Mouse (Mus musculus) cerebellum, adult 9-10 months (tissue): ENCODE measurements at regions not wholly inside any gene's neighbourhood (a gene's known extent, or its start where the extent isn't known, plus 50 kb on each side); places are given as distances from the start of the nearest gene placed in this dataset.

ENCODE experiments used
- DNase-seq: peaks from one replicate; pipeline ENCODE4 v3.0.0; 2022

DNA sequence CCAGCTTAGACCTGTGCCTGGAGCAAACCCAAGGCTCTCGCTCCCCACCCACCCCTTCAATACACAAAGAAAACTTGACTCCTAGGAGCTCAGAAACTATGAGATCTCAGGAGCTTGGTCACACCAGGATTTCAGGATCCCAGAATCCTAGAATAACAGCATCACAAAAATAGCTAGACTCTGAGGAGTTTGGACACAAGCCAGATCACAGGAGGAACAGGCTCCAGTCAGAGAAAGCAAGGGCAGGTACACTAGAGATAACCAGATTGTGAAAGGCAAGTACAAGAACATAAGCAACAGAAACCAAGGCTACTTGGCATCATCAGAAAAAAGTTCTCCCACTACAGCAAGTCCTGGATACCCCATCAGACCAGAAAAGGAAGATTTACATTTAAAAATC lies 221.5 kb downstream of the Epha7 start:
- DNase-seq: no peak

DNA sequence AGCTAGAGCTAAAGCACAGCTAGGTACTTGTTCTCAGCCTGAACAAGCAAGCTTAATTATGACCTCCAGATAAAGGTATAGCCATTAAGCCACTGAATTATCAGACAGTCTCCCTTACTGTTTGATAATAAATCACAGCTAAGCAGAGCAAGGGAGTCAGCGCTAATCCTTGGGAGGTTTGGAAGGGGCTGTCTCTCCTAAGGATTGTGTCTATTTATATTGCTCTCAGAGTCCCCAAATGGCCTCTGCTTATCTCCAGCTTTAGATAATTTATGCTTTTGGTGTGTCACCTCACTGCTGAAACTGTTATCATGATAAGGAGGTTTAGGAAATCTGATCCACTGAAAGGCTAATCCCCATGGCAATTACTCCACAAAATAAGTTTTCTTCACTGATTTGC lies 227.1 kb downstream of the Epha7 start:
- DNase-seq: no peak

DNA sequence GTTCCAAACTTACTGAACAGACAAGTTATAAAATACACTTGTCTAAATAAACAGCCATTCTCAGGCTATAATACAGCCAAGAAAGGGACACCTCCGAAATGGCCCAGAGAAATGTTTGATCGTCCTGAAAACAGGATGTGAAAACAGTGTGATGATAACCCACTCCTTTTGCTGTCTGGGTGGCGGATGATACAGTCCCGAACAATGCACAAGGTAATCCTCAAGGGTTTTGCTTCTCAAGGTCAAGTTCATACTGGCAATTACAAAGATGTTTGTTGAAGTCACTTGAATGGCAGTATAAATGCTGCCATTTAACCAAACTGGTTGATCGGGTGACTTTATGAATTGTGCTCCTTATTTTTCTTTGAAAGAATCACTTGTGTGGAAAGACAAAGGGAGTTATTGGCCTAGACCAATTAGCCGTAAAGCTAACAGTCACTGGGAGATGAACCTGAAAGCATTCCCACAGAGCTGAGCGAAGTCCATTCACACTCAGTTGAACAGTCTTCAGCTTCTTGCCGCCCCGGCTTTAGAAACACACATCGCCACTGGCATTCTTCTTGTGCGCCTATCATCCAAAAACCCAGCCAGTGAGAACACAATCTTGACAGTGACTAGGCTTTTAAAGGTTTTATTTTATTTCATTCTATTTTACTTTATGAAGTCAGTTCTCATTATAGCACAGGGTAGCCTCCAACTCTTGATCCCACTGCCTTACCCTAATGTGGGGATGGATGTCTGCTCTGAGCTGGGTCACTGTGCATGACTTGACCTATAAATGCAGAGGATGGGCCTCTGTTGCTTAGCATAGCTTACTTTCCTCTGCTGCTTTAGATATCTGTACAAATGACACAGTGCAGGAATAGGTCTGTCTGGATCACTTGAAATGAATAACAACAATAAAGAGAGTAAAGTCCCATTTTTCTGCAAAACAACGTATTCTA lies 256.0 kb downstream of the Epha7 start:
- DNase-seq: no peak

DNA sequence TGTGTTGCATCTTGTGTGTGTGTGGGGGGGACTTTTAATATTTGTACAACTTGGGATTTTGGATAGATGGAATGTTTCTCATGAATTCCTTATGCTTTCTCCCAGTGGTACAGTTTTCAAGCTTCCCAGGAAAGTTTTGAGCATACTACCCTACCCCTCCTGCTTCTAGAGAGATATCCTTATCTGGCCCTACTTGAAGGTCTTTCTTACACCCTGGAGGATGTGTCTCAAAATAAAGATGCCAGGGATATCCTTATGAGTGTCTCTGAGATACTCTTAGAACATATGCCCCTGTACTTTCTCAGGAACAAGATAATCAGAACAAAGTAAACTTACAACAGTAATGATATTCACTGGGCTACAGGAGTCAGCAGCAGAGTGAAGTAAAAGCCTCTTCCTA lies 261.3 kb downstream of the Epha7 start:
- no peak for DNase-seq

DNA sequence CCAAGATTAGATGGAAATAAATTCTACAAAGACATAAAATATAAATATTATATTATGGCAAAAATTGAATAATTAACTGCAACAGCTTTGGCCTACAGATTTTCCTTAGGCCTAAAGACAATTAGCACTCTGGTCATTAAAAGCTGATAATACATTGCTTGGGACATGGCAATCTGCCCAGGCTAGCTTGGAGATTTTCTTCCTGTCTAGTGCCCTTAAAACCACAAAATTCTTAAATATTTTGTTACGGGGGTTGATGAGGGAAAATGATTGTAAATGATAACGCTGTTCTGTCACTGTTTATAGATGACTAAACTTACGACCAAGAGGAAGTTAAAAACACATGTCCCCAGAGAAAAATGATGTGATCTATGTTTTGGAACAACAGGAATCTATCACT lies 261.9 kb downstream of the Epha7 start:
- DNase-seq: no peak

DNA sequence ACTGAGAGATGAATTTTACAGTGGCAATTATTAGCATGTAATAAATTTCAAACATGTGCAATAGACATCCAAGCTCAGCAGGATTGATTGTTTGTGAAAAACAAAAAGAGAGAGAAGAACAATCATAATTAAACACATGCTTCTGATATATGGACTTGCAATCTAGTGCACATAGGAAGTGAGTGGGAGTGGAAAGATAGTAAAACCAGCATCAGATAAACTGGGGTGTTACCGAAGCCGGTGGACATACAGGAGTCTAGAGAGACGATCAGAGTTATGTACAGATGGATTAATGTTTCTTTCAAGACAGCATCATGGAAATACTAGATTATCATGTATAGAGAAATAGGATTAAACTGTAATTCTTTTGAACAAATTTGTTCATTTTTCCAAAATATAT lies 263.8 kb downstream of the Epha7 start:
- DNase-seq: no peak

DNA sequence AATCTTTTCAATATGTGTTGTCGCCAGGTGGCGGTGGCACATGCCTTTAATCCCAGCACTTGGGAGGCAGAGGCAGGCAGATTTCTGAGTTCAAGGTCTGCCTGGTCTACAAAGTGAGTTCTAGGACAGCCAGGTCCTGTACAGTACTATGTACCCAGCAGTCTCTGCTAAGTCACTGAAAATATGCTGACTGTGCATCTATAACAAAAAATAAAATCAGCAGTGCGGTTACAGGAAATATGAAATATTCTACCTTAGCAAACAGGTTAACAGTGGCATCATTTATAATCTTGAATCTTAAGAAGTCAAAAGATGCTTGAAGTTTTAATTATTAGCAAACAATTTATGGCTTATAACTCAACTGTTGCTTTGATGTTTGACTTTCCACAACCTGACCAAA lies 265.5 kb downstream of the Epha7 start:
- DNase-seq: no peak

DNA sequence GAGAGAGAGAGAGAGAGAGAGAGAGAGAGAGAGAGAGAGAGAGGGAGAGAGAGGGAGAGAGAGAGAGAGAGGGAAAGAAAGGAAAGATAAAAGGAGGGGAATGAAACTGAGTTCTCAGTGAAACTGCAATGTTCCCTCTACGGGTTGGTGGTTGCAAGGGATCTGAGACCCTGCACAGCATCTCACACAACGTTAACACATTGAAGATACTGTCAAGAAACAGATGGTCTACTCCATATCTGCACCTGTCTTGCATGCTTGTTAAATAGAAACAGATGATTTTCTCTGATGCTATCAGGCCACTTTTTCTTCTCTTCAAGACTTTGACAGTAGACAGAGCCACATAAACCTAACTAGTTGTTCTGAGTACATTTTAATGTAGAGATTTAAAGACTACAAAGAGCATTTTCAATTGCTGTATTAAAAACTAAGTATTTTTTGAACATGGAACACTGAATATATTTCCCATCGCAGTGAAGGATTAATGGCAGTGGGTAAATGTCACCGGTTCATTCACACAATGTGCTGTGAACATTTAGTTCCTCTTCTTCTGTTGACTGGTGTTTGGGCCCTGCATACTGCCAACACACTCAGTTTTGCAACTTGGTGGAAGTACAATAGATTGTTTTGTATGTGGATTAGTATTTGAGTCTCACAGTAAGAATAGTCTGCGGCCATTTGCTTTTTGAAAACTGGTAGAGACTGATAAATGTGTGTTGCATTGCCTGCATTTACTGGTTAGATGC lies 270.8 kb downstream of the Epha7 start:
- DNase-seq: no peak

DNA sequence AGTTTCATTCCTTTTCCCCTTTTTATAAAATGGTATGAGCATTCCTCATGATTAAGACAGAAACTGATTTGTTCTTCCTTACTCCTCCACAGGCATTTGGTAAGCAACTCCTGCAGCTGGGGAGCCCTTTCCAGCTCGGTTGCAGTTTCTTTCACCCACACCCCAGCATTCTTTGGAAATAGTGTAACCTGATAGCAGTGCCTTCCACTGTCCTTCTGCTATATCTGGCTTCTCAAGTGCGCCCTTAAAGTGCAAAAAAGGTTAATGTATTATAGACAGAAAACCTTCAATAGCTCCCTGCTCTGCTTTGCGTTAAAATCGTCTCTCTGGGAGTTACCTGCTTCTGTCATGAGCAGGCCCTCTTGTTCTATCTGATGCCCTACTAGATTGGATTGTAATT lies 278.0 kb downstream of the Epha7 start:
- DNase-seq: no peak

DNA sequence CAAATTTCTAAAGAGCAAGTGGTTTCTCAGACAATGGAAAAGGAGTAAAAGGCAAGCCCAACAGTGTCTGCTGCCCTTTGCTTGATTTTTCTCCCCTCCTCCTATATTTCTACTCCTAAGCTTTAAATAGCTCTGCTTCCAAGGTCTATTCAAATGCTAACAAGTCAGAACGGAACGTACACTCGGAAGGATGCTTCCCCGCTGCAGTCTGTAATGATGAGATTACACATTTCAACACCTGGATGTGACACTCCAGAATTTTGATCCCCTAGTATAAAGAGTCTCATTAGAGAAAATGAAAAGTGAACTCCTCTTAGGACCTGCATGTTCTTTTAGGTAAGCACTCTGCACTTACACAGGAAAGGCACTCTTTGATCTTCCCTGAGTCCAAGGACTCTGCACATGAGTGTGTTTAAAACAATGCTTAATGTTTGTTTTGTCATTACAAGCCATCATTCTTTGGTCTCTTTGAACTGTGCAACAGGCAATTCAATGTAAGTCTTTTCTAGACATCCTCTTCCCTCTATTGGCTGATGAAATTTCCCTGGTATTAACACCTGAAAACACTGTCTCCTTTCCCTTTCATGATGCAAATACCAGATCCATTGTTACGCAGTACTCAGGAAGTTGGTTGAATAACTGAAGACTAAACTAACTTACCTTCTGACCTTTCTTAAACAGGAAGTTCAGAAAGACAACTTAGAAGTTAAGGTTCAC lies 278.7 kb downstream of the Epha7 start:
- no peak for DNase-seq

DNA sequence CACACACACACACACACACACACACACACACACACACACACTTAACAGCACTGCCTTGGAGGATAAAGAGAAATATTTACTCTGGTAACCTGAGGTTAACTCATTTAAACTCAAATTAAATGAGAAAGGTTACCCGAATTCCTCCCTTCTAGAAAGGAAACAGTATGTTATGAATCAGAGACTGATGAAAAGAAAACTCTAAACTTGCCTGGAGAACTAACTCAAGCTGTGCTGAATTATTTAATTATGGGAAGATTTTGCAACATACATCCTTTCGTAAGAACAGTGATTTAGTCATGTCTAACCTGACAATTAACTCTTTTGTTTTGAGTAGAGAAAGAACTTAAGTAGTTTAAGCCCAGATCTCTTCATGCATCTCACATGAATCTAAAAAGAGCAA lies 289.4 kb downstream of the Epha7 start:
- no peak for DNase-seq

DNA sequence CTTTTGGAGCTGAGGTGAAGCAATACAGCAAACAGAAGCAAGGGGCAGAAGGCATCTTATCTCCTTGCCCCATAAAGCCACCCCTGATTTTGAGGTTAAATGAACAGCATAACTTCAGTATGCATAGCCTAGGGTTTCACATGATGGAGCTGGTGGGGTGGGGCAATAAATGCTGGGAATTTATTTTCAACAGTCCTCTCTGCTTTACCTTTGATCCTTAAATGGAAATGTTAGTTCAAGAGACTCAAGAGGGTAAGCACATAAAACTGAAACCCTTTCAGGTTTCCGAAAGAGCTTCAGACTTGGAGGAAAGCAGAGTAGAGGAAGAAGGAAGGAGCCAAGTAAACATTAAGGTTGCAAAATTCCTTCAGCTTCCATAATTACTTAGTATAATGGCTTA lies 290.5 kb downstream of the Epha7 start:
- no peak for DNase-seq

DNA sequence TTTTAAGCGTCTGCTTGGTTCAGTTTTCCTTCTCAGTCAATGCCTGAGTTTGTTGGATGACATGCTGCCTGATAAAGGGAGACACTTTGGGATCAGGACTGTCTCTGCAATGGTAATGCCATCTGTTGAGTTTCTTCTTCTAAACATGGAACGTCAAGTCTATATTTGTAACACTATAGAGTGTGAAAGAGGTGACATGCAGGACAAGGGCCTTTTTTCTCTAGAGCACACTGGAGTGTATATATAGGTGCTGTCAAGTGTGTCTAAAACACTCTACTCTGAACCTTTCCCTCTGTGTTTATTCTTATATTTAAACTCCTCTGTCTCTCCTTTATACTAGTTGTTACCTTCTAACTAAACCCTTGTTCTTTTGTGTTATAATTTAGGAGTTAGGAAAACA lies 299.6 kb downstream of the Epha7 start:
- no peak for DNase-seq

DNA sequence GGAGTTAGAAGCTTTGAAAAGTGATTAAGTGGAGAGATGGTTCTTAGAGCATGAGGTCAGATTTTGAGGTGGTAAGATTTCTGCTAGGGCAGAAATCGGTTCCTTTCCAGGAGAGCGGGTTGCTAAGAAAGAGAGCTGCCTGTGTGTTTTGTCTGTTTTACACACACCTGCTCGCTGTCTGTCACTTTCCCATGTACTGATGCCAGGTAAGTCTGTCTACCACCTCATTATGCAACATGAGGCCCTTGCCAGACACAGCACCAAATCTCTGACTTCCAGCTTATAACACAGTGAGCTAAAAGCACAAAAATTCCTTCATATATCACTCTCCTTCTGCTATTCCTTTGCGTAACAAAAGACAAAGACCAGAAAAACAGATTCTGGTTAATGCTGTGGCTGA lies 304.1 kb downstream of the Epha7 start:
- no peak for DNase-seq

DNA sequence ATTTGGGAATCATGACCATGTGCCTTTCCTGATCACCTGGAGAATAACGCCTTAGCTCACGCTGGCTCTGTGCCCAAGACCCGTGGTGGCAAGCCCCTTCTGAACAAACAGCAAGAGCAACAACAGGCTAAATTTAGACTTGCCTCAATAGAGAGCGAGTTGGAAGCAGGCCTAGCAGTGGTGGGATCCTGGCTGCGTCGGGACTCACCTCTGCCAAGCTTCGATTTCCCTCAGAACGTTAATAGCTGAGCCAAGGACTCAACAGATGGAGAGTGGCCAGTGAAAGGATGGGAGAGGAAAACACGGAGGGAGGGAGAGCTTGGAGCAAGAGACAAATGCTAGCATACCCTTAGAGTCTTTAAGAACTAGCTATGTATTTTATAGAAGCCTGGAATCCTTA lies 305.0 kb downstream of the Epha7 start:
- DNase-seq: peak; percentile 35

DNA sequence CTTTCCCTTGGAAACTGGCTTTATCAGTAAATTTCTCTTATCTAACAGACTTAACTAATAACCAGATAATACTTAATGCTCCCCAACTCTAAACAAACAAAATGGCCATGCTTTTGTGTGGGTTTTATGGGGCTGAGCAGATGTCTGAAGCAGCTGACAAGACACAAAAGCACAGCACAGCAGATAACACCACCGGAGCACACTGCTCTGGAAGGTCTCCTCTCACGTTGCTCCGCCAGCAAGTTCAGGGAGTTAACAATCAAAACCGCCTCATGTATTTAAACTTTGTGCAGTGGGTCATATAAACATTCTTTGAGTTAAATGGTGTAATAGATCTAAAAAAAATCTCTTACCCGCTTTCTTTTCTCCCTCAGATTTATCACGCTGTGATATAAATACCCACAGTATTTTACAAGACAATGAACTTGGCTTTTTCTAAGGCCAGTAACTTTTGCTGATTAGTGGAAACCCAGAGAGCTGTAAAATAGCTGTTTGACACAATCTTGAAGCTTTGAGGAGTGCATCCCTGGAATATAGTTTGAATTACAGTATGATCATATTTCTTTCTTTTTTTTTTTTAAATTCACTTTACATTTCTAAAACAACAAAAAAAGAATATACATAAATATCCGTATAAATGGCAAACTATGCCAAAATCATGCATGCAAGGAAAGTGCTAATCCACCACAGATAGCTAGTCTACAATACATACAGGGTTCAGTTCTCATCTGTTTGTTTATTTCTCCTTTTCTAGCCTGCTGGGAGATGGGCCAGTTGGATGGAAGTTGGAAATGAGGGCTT lies 305.9 kb downstream of the Epha7 start:
- DNase-seq: no peak

DNA sequence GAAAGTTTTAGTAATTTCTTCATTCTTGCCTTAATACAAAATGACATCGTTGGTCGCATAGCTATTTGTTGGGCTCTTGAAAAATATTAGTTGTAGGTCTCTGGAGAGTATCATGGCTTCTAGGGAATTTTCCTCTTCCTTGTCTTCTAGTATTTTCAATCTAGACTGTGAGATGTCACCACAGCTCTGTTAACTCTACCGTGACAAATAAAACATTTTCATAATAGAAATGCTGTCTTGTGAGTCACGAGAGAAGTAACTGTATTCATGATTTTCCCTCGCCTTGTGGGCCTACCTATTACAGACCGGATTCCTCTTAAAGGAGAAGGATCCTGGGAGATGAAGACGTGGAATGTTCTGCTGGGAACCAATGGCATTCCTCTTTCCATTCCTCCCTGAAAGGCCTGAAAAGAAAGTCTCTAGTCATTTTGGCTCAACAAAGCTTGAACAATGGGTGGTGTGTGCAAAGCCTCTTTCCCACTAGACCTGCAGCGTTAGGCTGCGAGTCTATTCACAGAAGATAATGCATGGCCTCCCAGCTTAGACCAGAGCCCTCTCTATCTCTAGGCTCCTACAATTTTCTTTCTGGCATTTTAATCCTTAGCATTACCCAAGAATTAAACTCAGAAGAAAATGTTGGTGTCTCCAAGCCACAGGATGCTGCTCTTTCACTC lies 306.7 kb downstream of the Epha7 start:
- DNase-seq: no peak

DNA sequence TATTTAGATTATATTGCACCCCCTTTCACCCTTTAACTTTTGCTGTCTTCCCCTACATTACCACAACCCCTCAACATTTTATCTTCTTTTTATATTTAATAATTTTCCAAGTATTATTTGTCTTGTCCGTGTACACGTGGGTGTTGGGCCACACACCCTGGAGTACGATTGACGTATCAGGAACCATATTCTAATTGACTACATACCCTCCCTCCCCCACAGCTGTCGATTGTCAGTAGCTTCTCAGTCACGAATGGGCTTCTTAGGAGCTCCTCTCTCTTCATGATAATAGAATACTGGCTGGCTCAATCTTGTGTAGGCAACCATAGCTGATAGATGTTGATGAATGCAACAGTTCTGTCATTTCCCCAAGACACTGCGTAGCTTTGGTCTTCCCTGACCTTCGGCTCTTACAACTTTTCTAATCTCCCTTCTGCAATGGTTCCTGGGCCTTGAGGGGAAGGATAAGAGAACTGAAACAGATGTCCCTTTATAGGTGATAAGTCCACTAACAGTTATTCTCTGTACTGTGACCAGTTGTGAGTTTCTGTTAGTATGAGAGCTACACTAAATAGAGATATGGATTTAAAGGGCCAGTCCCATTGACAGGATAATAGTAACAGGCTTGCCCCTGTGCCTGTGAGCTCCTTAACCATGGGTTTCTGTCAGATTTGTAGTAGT lies 310.9 kb downstream of the Epha7 start:
- no peak for DNase-seq

DNA sequence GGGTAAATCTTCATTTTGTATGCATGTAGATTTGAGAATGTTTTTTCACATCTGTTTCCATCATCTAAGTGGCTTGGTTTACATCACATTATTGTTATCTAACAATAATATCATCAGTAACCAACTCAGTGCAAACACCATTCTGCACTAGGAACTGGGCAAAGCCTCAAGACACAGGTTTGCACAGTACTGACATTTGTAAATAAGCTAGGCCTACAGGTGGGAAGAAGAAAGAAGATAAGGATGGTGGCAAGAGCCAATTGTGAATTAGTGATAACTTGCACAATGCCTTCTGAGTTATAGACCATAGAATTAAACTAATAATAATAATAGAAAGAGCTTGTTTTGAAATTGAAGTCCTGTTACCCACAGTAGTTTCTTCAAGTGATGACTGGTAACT lies 317.6 kb downstream of the Epha7 start:
- DNase-seq: no peak

DNA sequence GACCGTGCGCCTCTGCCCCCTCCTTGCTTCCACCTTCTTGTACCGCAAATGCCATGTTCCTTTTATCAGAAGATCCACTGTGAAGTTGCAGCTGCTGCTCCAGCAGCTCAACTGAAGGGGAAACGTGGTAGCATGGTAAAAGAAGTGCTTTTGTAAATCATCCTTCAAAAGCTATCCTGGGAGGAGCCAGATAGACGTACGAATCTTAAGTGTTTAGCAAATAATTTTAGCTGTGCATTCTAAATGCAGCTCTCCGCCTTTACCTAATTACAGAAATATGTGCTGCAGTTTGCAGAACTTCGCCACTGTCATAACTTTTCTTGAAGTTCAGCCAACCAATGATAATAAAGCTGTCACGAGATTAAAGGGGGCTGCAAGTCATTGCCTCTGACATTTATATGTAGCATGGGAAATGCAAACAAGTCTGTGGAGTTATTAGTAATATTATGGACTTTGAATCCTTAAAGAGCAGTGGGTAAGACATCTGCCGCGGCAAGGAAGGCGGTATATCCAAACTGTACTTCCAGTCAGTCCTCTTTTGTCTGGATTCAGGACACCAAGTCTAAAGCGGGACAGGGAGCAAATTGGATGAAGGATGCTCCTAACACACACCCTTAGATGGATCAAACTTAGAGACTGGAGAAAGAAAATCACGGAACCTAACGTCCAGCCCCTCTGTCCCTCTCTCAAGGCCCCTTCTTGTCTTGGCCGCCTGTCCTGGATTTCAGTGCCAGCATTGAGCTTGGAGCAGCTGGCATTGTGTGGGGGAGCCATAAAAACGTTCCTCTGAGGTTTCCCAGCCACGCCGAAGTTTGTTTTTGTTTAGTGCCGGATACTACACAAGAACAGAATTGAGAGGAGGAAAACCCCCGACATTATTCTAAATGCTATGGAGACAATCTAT lies 320.7 kb downstream of the Epha7 start:
- no peak for DNase-seq
